Mouse (Mus musculus) spleen, adult 2 months (tissue): ENCODE data around the gene Prtg.

Experiments used
- CTCF ChIP-seq: fragments of 200-500 bp; IDR thresholded peaks from 2 replicates; pipeline ENCODE4 v1.5.1; 2011; ENCODE audit warnings: mild to moderate bottlenecking, inconsistent platforms; ENCODE audit not compliant: insufficient read depth, insufficient read length, insufficient replicate concordance; ENCODE audit errors: extremely low read depth
- POLR2A ChIP-seq: fragments of 200-500 bp; IDR thresholded peaks from 2 replicates; pipeline ENCODE4 v1.6.1; 2011; ENCODE audit warnings: low read depth, low read length, inconsistent platforms

DNA sequence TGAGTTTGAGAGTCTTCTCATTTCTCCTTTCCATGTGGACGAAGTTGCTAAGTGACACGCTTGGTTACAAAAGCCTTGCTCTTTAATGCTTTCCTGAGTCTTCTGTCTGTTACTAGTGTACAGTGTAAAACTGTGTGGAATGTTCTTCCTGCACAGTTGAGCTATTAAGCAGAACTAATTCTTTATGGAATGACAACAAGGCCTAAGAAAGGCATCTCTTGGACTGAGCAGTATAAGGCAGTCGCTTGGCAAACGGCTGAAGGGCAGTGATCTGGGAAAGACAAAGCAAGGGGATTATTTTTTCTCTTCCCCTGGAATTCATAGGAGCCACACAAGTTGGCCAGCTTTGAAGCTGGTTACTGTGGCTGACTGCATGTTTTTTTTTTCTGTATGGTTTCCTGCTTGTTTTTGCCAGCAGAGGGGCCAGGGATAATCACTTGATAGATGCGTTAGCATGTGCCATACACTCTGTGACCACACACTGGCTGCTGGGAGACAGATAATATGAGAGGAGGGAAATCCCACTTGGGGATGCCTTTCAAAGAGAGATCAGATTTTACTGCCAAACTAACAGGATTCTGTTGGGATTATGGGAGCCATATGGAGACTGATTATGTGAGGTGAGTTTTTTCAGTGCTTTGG is 22.1 kb downstream of the Prtg start:
- TF ChIP-seq POLR2A: no peak
- no peak for TF ChIP-seq CTCF
